Mouse (Mus musculus): ENCODE results near the gene Dmtf1. TPM values are rescaled to one million over a fixed set of nuclear protein-coding genes. Genes with fewer than 3 reads are reported as not detected.
A peak's percentile ranks its signal among the peaks of the same experiment; 100 is the strongest.

Dmtf1 gene
- polyA plus RNA-seq, 1 experiment from 2014 or later, result 77.3 TPM

- Histone ChIP-seq H3K4me2 (replicated peaks; ENCODE audit: low read depth, low read length) (no peak overlapping the region), H3K9me3 (ENCODE audit: control insufficient read depth, low read length) (no peaks in the 10 kb centered on the region), H3K4me1 (replicated peaks; ENCODE audit: control insufficient read depth, insufficient read depth, low read length) (no peaks in the 10 kb centered on the region), H3K9ac (ENCODE audit: low read depth, low read length) (no peak overlapping the region), H3K27ac (ENCODE audit: low read depth, low read length) (no peak overlapping the region), H3K27me3 (ENCODE audit: control insufficient read depth, insufficient read depth, low read length) (no peaks in the 10 kb centered on the region), H3K4me3 (ENCODE audit: low read depth, low read length) (no peak overlapping the region), H3K36me3 (ENCODE audit: control insufficient read depth, insufficient read depth, low read length) (peaks cover 22% of the 10 kb centered on the region)
- 83% methylated on average over 2 of the region's 2 CpGs for WGBS
- no peak for DNase-seq (ENCODE audit: low spot score)
- ATAC-seq (ENCODE audit: low FRiP score), result no peak
Measured at GRCm38 (mm10) chr5:9124134-9124533, 37.4 kb downstream of the Dmtf1 start.

- 0 out of 2 replicates have a peak, but pooled peaks cover 2% of the 10 kb centered on the region for H3K36me3 ChIP-seq (ENCODE audit: control insufficient read depth, insufficient read depth, low read length)
- H3K27me3 ChIP-seq (ENCODE audit: control insufficient read depth, insufficient read depth, low read length), result no peaks in the 10 kb centered on the region
- 54% methylated on average over 6 of the region's 6 CpGs for WGBS
- no peak overlapping the region for H3K9ac ChIP-seq (ENCODE audit: low read depth, low read length)
- H3K4me1 ChIP-seq (replicated peaks; ENCODE audit: control insufficient read depth, insufficient read depth, low read length), result no peaks in the 10 kb centered on the region
- H3K9me3 ChIP-seq (ENCODE audit: control insufficient read depth, low read length), result no peaks in the 10 kb centered on the region
- no peak overlapping the region for H3K4me2 ChIP-seq (replicated peaks; ENCODE audit: low read depth, low read length)
- no peak overlapping the region for H3K27ac ChIP-seq (ENCODE audit: low read depth, low read length)
- ATAC-seq (ENCODE audit: low FRiP score) (no peak), DNase-seq (ENCODE audit: low spot score) (no peak)
- no peak overlapping the region for H3K4me3 ChIP-seq (ENCODE audit: low read depth, low read length)
Measured at GRCm38 (mm10) chr5:9114162-9114561, 47.4 kb downstream of the Dmtf1 start.

- Histone ChIP-seq H3K4me1 (replicated peaks; ENCODE audit: control insufficient read depth, insufficient read depth, low read length) (no peaks in the 10 kb centered on the region), H3K4me3 (ENCODE audit: low read depth, low read length) (no peak overlapping the region), H3K27me3 (ENCODE audit: control insufficient read depth, insufficient read depth, low read length) (no peaks in the 10 kb centered on the region), H3K9me3 (ENCODE audit: control insufficient read depth, low read length) (no peaks in the 10 kb centered on the region), H3K27ac (ENCODE audit: low read depth, low read length) (no peak overlapping the region), H3K4me2 (replicated peaks; ENCODE audit: low read depth, low read length) (no peak overlapping the region), H3K36me3 (ENCODE audit: control insufficient read depth, insufficient read depth, low read length) (no peaks in the 10 kb centered on the region), H3K9ac (ENCODE audit: low read depth, low read length) (no peak overlapping the region)
- peak; percentile 72 for DNase-seq (ENCODE audit: low spot score)
- peak; percentile 58 for ATAC-seq (ENCODE audit: low FRiP score)
- 21% methylated on average over 5 of the region's 5 CpGs for WGBS
Measured at GRCm38 (mm10) chr5:9111759-9112158, 49.8 kb downstream of the Dmtf1 start.

GRCm38 (mm10) chr5:9111285-9111684, 50.3 kb downstream of the Dmtf1 start:
- H3K4me1 ChIP-seq (replicated peaks; ENCODE audit: control insufficient read depth, insufficient read depth, low read length), result no peaks in the 10 kb centered on the region
- H3K9me3 ChIP-seq (ENCODE audit: control insufficient read depth, low read length), result no peaks in the 10 kb centered on the region
- DNase-seq (ENCODE audit: low spot score) (no peak), ATAC-seq (ENCODE audit: low FRiP score) (no peak)
- WGBS, result 59% methylated on average over 2 of the region's 2 CpGs
- no peaks in the 10 kb centered on the region for H3K27me3 ChIP-seq (ENCODE audit: control insufficient read depth, insufficient read depth, low read length)
- no peaks in the 10 kb centered on the region for H3K36me3 ChIP-seq (ENCODE audit: control insufficient read depth, insufficient read depth, low read length)
- H3K9ac ChIP-seq (ENCODE audit: low read depth, low read length), result no peak overlapping the region
- no peak overlapping the region for H3K27ac ChIP-seq (ENCODE audit: low read depth, low read length)
- no peak overlapping the region for H3K4me2 ChIP-seq (replicated peaks; ENCODE audit: low read depth, low read length)
- H3K4me3 ChIP-seq (ENCODE audit: low read depth, low read length), result no peak overlapping the region

GRCm38 (mm10) chr5:9109582-9109981, 52.0 kb downstream of the Dmtf1 start:
- Histone ChIP-seq H3K36me3 (ENCODE audit: control insufficient read depth, insufficient read depth, low read length) (no peaks in the 10 kb centered on the region), H3K9ac (ENCODE audit: low read depth, low read length) (no peak overlapping the region), H3K4me1 (replicated peaks; ENCODE audit: control insufficient read depth, insufficient read depth, low read length) (no peaks in the 10 kb centered on the region), H3K4me3 (ENCODE audit: low read depth, low read length) (no peak overlapping the region), H3K4me2 (replicated peaks; ENCODE audit: low read depth, low read length) (no peak overlapping the region), H3K27ac (ENCODE audit: low read depth, low read length) (no peak overlapping the region), H3K9me3 (ENCODE audit: control insufficient read depth, low read length) (no peaks in the 10 kb centered on the region), H3K27me3 (ENCODE audit: control insufficient read depth, insufficient read depth, low read length) (no peaks in the 10 kb centered on the region)
- no peak for DNase-seq (ENCODE audit: low spot score)
- ATAC-seq (ENCODE audit: low FRiP score), result no peak

- no peak overlapping the region for H3K4me2 ChIP-seq (replicated peaks; ENCODE audit: low read depth, low read length)
- DNase-seq (ENCODE audit: low spot score) (no peak), ATAC-seq (ENCODE audit: low FRiP score) (no peak)
- no peak overlapping the region for H3K4me3 ChIP-seq (ENCODE audit: low read depth, low read length)
- WGBS, result 90% methylated on average over 5 of the region's 5 CpGs
- no peak overlapping the region for H3K27ac ChIP-seq (ENCODE audit: low read depth, low read length)
- H3K4me1 ChIP-seq (replicated peaks; ENCODE audit: control insufficient read depth, insufficient read depth, low read length), result no peaks in the 10 kb centered on the region
- no peak overlapping the region for H3K9ac ChIP-seq (ENCODE audit: low read depth, low read length)
- H3K9me3 ChIP-seq (ENCODE audit: control insufficient read depth, low read length), result no peaks in the 10 kb centered on the region
- no peaks in the 10 kb centered on the region for H3K36me3 ChIP-seq (ENCODE audit: control insufficient read depth, insufficient read depth, low read length)
- H3K27me3 ChIP-seq (ENCODE audit: control insufficient read depth, insufficient read depth, low read length), result no peaks in the 10 kb centered on the region
Measured at GRCm38 (mm10) chr5:9108490-9108889, 53.1 kb downstream of the Dmtf1 start.

- 93% methylated on average over 8 of the region's 8 CpGs for WGBS
- no peak for ATAC-seq (ENCODE audit: low FRiP score)
Measured at GRCm38 (mm10) chr5:9107296-9108089, 54.1 kb downstream of the Dmtf1 start.

GRCm38 (mm10) chr5:9106806-9107205, 54.8 kb downstream of the Dmtf1 start:
- no peaks in the 10 kb centered on the region; the same call in 1 of the 2 replicates for H3K27me3 ChIP-seq (ENCODE audit: control insufficient read depth, insufficient read depth, low read length)
- DNase-seq (ENCODE audit: low spot score) (no peak), ATAC-seq (ENCODE audit: low FRiP score) (no peak)
- no peaks in the 10 kb centered on the region for H3K36me3 ChIP-seq (ENCODE audit: control insufficient read depth, insufficient read depth, low read length)
- H3K4me1 ChIP-seq (replicated peaks; ENCODE audit: control insufficient read depth, insufficient read depth, low read length), result peaks cover under 1% of the 10 kb centered on the region; the same call in 1 of the 2 replicates
- no peak overlapping the region for H3K27ac ChIP-seq (ENCODE audit: low read depth, low read length)
- WGBS, result 90% methylated on average over 6 of the region's 6 CpGs
- no peak overlapping the region for H3K9ac ChIP-seq (ENCODE audit: low read depth, low read length)
- no peak overlapping the region for H3K4me2 ChIP-seq (replicated peaks; ENCODE audit: low read depth, low read length)
- no peaks in the 10 kb centered on the region for H3K9me3 ChIP-seq (ENCODE audit: control insufficient read depth, low read length)
- H3K4me3 ChIP-seq (ENCODE audit: low read depth, low read length), result no peak overlapping the region

More at GRCm38 (mm10) chr5:9107296-9108089, 54.1 kb downstream of the Dmtf1 start:
- no peaks in the 10 kb centered on the region for H3K9me3 ChIP-seq (ENCODE audit: control insufficient read depth, low read length)
- no peak for DNase-seq (ENCODE audit: low spot score)
- no peaks in the 10 kb centered on the region for H3K36me3 ChIP-seq (ENCODE audit: control insufficient read depth, insufficient read depth, low read length)
- H3K4me1 ChIP-seq (replicated peaks; ENCODE audit: control insufficient read depth, insufficient read depth, low read length), result no peaks in the 10 kb centered on the region
- no peak overlapping the region for H3K27ac ChIP-seq (ENCODE audit: low read depth, low read length)
- H3K4me2 ChIP-seq (replicated peaks; ENCODE audit: low read depth, low read length), result no peak overlapping the region
- H3K27me3 ChIP-seq (ENCODE audit: control insufficient read depth, insufficient read depth, low read length), result no peaks in the 10 kb centered on the region
- no peak overlapping the region for H3K9ac ChIP-seq (ENCODE audit: low read depth, low read length)
- H3K4me3 ChIP-seq (ENCODE audit: low read depth, low read length), result no peak overlapping the region

GRCm38 (mm10) chr5:9103958-9104357, 57.6 kb downstream of the Dmtf1 start:
- Histone ChIP-seq H3K4me1 (replicated peaks; ENCODE audit: control insufficient read depth, insufficient read depth, low read length) (peaks cover 4% of the 10 kb centered on the region; the same call in 1 of the 2 replicates), H3K27me3 (ENCODE audit: control insufficient read depth, insufficient read depth, low read length) (no peaks in the 10 kb centered on the region; the same call in 1 of the 2 replicates), H3K9ac (ENCODE audit: low read depth, low read length) (no peak overlapping the region), H3K36me3 (ENCODE audit: control insufficient read depth, insufficient read depth, low read length) (no peaks in the 10 kb centered on the region), H3K27ac (ENCODE audit: low read depth, low read length) (no peak overlapping the region), H3K4me2 (replicated peaks; ENCODE audit: low read depth, low read length) (no peak overlapping the region), H3K9me3 (ENCODE audit: control insufficient read depth, low read length) (no peaks in the 10 kb centered on the region), H3K4me3 (ENCODE audit: low read depth, low read length) (no peak overlapping the region)
- DNase-seq (ENCODE audit: low spot score) (no peak), ATAC-seq (ENCODE audit: low FRiP score) (no peak)
- 90% methylated on average over 8 of the region's 8 CpGs for WGBS
